Mouse (Mus musculus): ENCODE measurements around the gene Wipf3. TPM values are rescaled to one million over a fixed set of nuclear protein-coding genes. Genes with fewer than 3 reads are reported as not detected.

Gene Wipf3
- polyA plus RNA-seq, 1 experiment from 2014 or later = 0.83 TPM

GRCm38 (mm10) chr6:54518758-54519157 lies 89.4 kb downstream of the Wipf3 start:
- no peaks in the 10 kb centered on the region for H3K36me3 ChIP-seq (ENCODE audit: control insufficient read depth, insufficient read depth, low read length)
- no peak for DNase-seq (ENCODE audit: low spot score)

DNA sequence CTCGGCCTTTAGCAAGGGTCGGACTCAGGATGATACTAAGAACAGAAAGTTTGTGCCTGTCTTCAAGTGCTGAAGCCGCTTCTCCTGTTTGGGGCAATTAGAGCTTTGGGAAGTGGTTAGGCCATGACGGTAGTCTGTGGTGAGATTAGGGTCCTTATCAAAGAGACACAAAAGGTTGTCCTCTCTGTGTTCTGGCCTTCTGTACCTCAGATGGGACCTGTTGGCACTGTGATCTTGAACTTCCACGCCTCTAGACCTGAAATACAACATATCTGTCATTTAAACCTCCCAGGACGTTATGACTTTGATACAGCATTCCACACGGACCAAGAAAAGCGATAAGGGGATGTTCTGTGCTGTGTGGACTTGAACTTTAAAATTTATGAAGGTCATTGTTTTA lies 99.3 kb downstream of the Wipf3 start:
- Histone ChIP-seq H3K4me2 (replicated peaks; ENCODE audit: low read depth, low read length) (no peak overlapping the region), H3K4me3 (ENCODE audit: low read depth, low read length) (no peak overlapping the region), H3K9ac (ENCODE audit: low read depth, low read length) (no peak overlapping the region), H3K4me1 (replicated peaks; ENCODE audit: control insufficient read depth, insufficient read depth, low read length) (no peaks in the 10 kb centered on the region), H3K27ac (ENCODE audit: low read depth, low read length) (no peak overlapping the region), H3K27me3 (ENCODE audit: control insufficient read depth, insufficient read depth, low read length) (no peaks in the 10 kb centered on the region), H3K9me3 (ENCODE audit: control insufficient read depth, low read length) (no peaks in the 10 kb centered on the region), H3K36me3 (ENCODE audit: control insufficient read depth, insufficient read depth, low read length) (no peaks in the 10 kb centered on the region)
- no peak for DNase-seq (ENCODE audit: low spot score)
- WGBS = 91% methylated on average over 8 of the region's 8 CpGs
- ATAC-seq (ENCODE audit: low FRiP score) = no peak

More at GRCm38 (mm10) chr6:54518758-54519157, 89.4 kb downstream of the Wipf3 start:
- Histone ChIP-seq H3K9me3 (ENCODE audit: control insufficient read depth, low read length) (no peaks in the 10 kb centered on the region), H3K27me3 (ENCODE audit: control insufficient read depth, insufficient read depth, low read length) (no peaks in the 10 kb centered on the region), H3K4me3 (ENCODE audit: low read depth, low read length) (no peak overlapping the region), H3K27ac (ENCODE audit: low read depth, low read length) (no peak overlapping the region), H3K4me2 (replicated peaks; ENCODE audit: low read depth, low read length) (no peak overlapping the region), H3K9ac (ENCODE audit: low read depth, low read length) (no peak overlapping the region), H3K4me1 (replicated peaks; ENCODE audit: control insufficient read depth, insufficient read depth, low read length) (no peaks in the 10 kb centered on the region)
- ATAC-seq (ENCODE audit: low FRiP score) = no peak
- WGBS = 82% methylated on average over 5 of the region's 5 CpGs

GRCm38 (mm10) chr6:54530182-54530581 lies 100.8 kb downstream of the Wipf3 start:
- Histone ChIP-seq H3K9ac (ENCODE audit: low read depth, low read length) (no peak overlapping the region), H3K4me3 (ENCODE audit: low read depth, low read length) (no peak overlapping the region), H3K4me1 (replicated peaks; ENCODE audit: control insufficient read depth, insufficient read depth, low read length) (no peaks in the 10 kb centered on the region), H3K27me3 (ENCODE audit: control insufficient read depth, insufficient read depth, low read length) (no peaks in the 10 kb centered on the region), H3K4me2 (replicated peaks; ENCODE audit: low read depth, low read length) (no peak overlapping the region), H3K36me3 (ENCODE audit: control insufficient read depth, insufficient read depth, low read length) (no peaks in the 10 kb centered on the region), H3K9me3 (ENCODE audit: control insufficient read depth, low read length) (no peaks in the 10 kb centered on the region), H3K27ac (ENCODE audit: low read depth, low read length) (no peak overlapping the region)
- no peak for DNase-seq (ENCODE audit: low spot score)
- WGBS = 90% methylated on average over 2 of the region's 2 CpGs
- no peak for ATAC-seq (ENCODE audit: low FRiP score)

- H3K4me1 ChIP-seq (replicated peaks; ENCODE audit: control insufficient read depth, insufficient read depth, low read length) = no peaks in the 10 kb centered on the region
- no peak overlapping the region for H3K4me2 ChIP-seq (replicated peaks; ENCODE audit: low read depth, low read length)
- H3K9me3 ChIP-seq (ENCODE audit: control insufficient read depth, low read length) = no peaks in the 10 kb centered on the region
- ATAC-seq (ENCODE audit: low FRiP score) (0 out of 2 replicates have a peak, but pooled peaks have one; percentile 19), DNase-seq (ENCODE audit: low spot score) (no peak)
- WGBS = 70% methylated on average over 8 of the region's 8 CpGs
- no peaks in the 10 kb centered on the region for H3K36me3 ChIP-seq (ENCODE audit: control insufficient read depth, insufficient read depth, low read length)
- H3K4me3 ChIP-seq (ENCODE audit: low read depth, low read length) = no peak overlapping the region
- no peak overlapping the region for H3K27ac ChIP-seq (ENCODE audit: low read depth, low read length)
- no peak overlapping the region for H3K9ac ChIP-seq (ENCODE audit: low read depth, low read length)
- H3K27me3 ChIP-seq (ENCODE audit: control insufficient read depth, insufficient read depth, low read length) = no peaks in the 10 kb centered on the region
These were observed 101.7 kb downstream of the Wipf3 start for GRCm38 (mm10) chr6:54531048-54531481.

DNA sequence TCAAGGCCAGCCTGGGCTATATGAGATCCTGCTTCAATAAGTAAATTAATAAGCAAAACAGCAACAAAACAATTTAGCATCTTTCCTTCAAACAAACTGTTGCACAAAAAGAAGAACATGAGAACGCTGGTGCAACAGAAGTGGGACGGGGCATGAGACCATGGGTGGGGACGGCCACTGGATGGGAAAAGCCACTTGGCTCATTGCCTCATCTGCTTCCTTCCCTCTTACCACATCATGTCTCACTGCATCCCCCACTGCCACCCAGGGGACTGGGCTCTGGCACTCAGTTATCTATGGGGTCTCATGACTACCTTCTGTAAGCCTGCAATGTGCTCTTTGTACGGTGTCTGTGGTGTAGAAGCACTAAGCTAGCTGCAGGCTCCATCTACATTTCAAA lies 106.1 kb downstream of the Wipf3 start:
- no peak for ATAC-seq (ENCODE audit: low FRiP score)
- H3K27me3 ChIP-seq (ENCODE audit: control insufficient read depth, insufficient read depth, low read length) = 0 out of 2 replicates have a peak, but pooled peaks cover 3% of the 10 kb centered on the region
- 95% methylated on average over 4 of the region's 4 CpGs for WGBS

GRCm38 (mm10) chr6:54537053-54537452 lies 107.7 kb downstream of the Wipf3 start:
- DNase-seq (ENCODE audit: low spot score) (no peak), ATAC-seq (ENCODE audit: low FRiP score) (no peak)
- H3K9ac ChIP-seq (ENCODE audit: low read depth, low read length) = no peak overlapping the region
- H3K9me3 ChIP-seq (ENCODE audit: control insufficient read depth, low read length) = no peaks in the 10 kb centered on the region
- H3K4me3 ChIP-seq (ENCODE audit: low read depth, low read length) = no peak overlapping the region
- H3K4me1 ChIP-seq (replicated peaks; ENCODE audit: control insufficient read depth, insufficient read depth, low read length) = peaks cover 9% of the 10 kb centered on the region; the same call in 1 of the 2 replicates
- no peak overlapping the region for H3K4me2 ChIP-seq (replicated peaks; ENCODE audit: low read depth, low read length)
- 87% methylated on average over 7 of the region's 7 CpGs for WGBS
- 0 out of 2 replicates have a peak, but pooled peaks cover 3% of the 10 kb centered on the region for H3K27me3 ChIP-seq (ENCODE audit: control insufficient read depth, insufficient read depth, low read length)
- H3K27ac ChIP-seq (ENCODE audit: low read depth, low read length) = no peak overlapping the region
- H3K36me3 ChIP-seq (ENCODE audit: control insufficient read depth, insufficient read depth, low read length) = no peaks in the 10 kb centered on the region

More for the DNA sequence above, 106.1 kb downstream of the Wipf3 start:
- DNase-seq (ENCODE audit: low spot score) = no peak
- Histone ChIP-seq H3K4me3 (ENCODE audit: low read depth, low read length) (no peak overlapping the region), H3K4me1 (replicated peaks; ENCODE audit: control insufficient read depth, insufficient read depth, low read length) (peaks cover 9% of the 10 kb centered on the region; the same call in 1 of the 2 replicates), H3K27ac (ENCODE audit: low read depth, low read length) (no peak overlapping the region), H3K9me3 (ENCODE audit: control insufficient read depth, low read length) (no peaks in the 10 kb centered on the region), H3K9ac (ENCODE audit: low read depth, low read length) (no peak overlapping the region), H3K36me3 (ENCODE audit: control insufficient read depth, insufficient read depth, low read length) (no peaks in the 10 kb centered on the region), H3K4me2 (replicated peaks; ENCODE audit: low read depth, low read length) (no peak overlapping the region)

DNA sequence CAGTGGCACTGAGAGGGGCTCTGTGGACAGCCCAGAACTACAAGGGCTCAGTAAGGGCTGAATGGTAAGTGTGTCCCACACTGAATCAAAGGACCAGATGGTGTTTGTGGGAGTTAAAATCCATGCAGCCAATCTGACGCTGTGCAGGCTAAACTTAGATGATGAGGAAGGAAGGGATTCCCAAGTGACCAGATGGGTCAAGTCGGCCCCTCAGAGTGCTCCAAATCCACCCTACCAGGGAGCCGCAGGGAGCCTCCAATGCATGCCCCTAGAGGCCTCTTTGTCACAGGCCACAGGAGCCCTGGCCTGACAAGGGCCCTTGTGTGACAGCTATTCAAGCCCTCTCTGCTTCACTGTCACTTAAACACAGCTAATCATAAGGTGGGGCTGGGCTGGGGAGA lies 109.4 kb downstream of the Wipf3 start:
- Histone ChIP-seq H3K36me3 (ENCODE audit: control insufficient read depth, insufficient read depth, low read length) (no peaks in the 10 kb centered on the region), H3K9me3 (ENCODE audit: control insufficient read depth, low read length) (no peaks in the 10 kb centered on the region), H3K4me1 (replicated peaks; ENCODE audit: control insufficient read depth, insufficient read depth, low read length) (peaks cover 9% of the 10 kb centered on the region; the same call in 1 of the 2 replicates), H3K4me2 (replicated peaks; ENCODE audit: low read depth, low read length) (no peak overlapping the region), H3K9ac (ENCODE audit: low read depth, low read length) (no peak overlapping the region), H3K27ac (ENCODE audit: low read depth, low read length) (no peak overlapping the region; the same call in 1 of the 2 replicates), H3K4me3 (ENCODE audit: low read depth, low read length) (no peak overlapping the region), H3K27me3 (ENCODE audit: control insufficient read depth, insufficient read depth, low read length) (0 out of 2 replicates have a peak, but pooled peaks cover 3% of the 10 kb centered on the region)
- ATAC-seq (ENCODE audit: low FRiP score) (peak; percentile 65), DNase-seq (ENCODE audit: low spot score) (peak; percentile 46)
- 10% methylated on average over 3 of the region's 3 CpGs for WGBS

DNA sequence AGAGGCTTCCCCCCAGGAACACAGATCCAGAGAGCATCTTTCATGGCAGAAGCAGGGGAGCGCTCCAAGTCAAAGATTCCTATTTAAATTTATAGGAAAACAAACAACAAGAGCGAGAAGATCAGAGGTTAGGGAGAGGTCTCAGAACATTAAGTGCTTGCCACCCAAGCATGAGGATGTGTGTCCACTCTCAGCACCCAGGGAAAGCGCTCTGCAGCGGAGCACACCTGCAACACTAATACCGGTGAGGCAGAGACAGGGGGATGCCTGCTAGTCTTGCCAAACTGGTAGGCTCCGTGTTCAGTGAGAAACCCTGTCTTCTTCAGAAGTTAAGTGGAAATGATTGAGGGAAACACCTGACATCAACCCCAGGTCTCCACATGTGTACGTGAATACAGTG lies 110.0 kb downstream of the Wipf3 start:
- ATAC-seq (ENCODE audit: low FRiP score) = no peak

GRCm38 (mm10) chr6:54540252-54540887 lies 111.0 kb downstream of the Wipf3 start:
- H3K36me3 ChIP-seq (ENCODE audit: control insufficient read depth, insufficient read depth, low read length) = no peaks in the 10 kb centered on the region
- no peak overlapping the region for H3K4me3 ChIP-seq (ENCODE audit: low read depth, low read length)
- 77% methylated on average over 9 of the region's 9 CpGs for WGBS
- DNase-seq (ENCODE audit: low spot score) (no peak), ATAC-seq (ENCODE audit: low FRiP score) (no peak)
- H3K9me3 ChIP-seq (ENCODE audit: control insufficient read depth, low read length) = no peaks in the 10 kb centered on the region
- H3K4me2 ChIP-seq (replicated peaks; ENCODE audit: low read depth, low read length) = no peak overlapping the region
- H3K27ac ChIP-seq (ENCODE audit: low read depth, low read length) = no peak overlapping the region
- peaks cover 9% of the 10 kb centered on the region; the same call in 1 of the 2 replicates for H3K4me1 ChIP-seq (replicated peaks; ENCODE audit: control insufficient read depth, insufficient read depth, low read length)
- H3K27me3 ChIP-seq (ENCODE audit: control insufficient read depth, insufficient read depth, low read length) = 0 out of 2 replicates have a peak, but pooled peaks cover 3% of the 10 kb centered on the region
- no peak overlapping the region for H3K9ac ChIP-seq (ENCODE audit: low read depth, low read length)

More for the DNA sequence above, 110.0 kb downstream of the Wipf3 start:
- 0 out of 2 replicates have a peak overlapping the region, but pooled peaks have one; percentile 49 for H3K27ac ChIP-seq (ENCODE audit: low read depth, low read length)
- no peak overlapping the region for H3K4me3 ChIP-seq (ENCODE audit: low read depth, low read length)
- DNase-seq (ENCODE audit: low spot score) = no peak
- H3K9ac ChIP-seq (ENCODE audit: low read depth, low read length) = no peak overlapping the region
- no peak overlapping the region for H3K4me2 ChIP-seq (replicated peaks; ENCODE audit: low read depth, low read length)
- H3K36me3 ChIP-seq (ENCODE audit: control insufficient read depth, insufficient read depth, low read length) = no peaks in the 10 kb centered on the region
- 76% methylated on average over 7 of the region's 7 CpGs for WGBS
- 0 out of 2 replicates have a peak, but pooled peaks cover 3% of the 10 kb centered on the region for H3K27me3 ChIP-seq (ENCODE audit: control insufficient read depth, insufficient read depth, low read length)
- H3K4me1 ChIP-seq (replicated peaks; ENCODE audit: control insufficient read depth, insufficient read depth, low read length) = peaks cover 9% of the 10 kb centered on the region; the same call in 1 of the 2 replicates
- H3K9me3 ChIP-seq (ENCODE audit: control insufficient read depth, low read length) = no peaks in the 10 kb centered on the region

Measured in hindbrain, embryonic 11.5 days (tissue).